Mouse (Mus musculus): Measurements from ENCODE around the gene Kctd2.

Gene Kctd2

DNA sequence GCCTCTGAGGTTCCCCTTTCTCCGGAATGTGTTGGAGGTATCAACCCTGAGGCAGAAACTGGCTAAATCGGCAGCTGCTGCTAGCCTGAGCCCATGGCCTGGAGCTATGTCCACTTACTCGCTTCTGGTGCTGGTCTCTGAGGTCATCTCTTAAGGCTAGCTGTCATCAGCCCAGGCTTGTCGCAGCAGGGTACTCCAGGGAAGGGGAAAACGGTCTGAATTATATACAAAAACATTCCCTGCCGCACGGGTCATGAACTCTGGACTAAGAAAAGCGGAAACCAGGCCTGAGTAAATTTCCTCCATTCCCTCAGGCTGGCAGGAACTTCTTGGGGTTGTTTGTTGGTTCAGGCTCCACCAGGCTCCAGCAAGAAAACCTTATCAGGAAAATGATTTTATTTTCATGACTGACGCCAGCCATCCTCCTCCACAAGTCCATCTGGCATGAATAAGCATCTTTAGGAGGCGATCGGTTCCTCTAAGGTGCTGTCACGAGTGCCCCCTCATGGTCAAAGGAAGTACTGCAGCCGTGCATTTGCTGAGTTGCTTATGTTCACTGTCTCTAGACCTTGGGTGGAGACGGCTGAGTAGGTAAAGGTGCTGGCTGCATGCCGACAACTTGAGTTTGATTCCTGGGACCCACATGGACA, 53.8 kb downstream of the Kctd2 start:
- ChIA-PET CTCF (interaction anchor here in 2 of 4 experiments (0.5 to 2.9 kb wide), 9 partner anchors 11 to 221 kb away, joined by 3 to 8 read pairs (median 3); partner anchors contain the start of genes Atp5h (in 1 of the 2), Kctd2 (in 1 of the 2) and Nt5c (in 1 of the 2)), POLR2A (interaction anchor here in 3 of 4 experiments (0.5 to 2.5 kb wide), 8 partner anchors 9 to 555 kb away, joined by 3 to 7 read pairs (median 4); partner anchors contain the start of genes Jpt1 (in 2 of the 3), Slc16a5 (in 2 of the 3) and Cdr2l (in 1 of the 3))

DNA sequence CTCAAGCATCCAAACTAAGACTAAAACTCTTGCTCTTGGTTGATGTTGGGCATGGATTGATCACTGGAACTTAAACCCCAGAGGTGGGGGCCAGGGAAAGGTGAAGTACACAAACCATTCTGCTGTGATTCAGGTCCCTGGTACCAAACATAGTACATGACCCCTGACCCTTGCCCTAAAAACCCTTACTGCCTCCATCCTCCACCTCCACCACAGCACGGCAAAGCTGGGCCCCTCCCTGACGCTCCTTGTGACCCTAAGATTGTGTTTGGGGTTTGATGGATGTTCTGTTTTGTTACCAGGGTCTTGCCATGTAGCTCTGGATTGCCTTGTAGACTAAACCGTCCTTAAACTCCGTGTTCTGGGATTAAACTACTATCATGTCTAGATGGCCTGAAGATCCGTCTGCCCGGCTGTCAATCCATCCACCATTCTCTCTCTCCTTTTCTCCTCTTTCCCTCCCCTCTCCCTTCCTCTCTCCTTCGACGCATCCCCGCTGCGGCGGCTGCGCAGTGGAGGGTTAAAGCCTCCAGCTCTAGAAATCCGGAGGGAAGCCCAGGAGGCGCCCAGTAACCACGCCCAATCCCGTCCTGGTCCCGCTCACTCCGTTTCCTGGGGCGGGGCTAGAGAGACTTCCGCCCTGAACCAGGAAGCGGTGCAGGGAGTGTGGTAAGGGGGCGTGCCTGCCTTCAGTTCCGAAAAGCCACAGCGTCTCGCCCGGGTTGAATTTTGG, 55.3 kb downstream of the Kctd2 start, which contains the start of gene Armc7:
Armc7 (plus strand) TSS at position 643 of the 733 bp plus-strand sequence.
- ChIA-PET POLR2A (interaction anchor here in 3 of 4 experiments (0.5 to 2.6 kb wide), 38 partner anchors 10 to 1045 kb away, joined by 3 to 20 read pairs (median 4); partner anchors contain the start of genes Jpt1 (in 3 of the 3), Cdr2l (in 2 of the 3), Nt5c (in 2 of the 3) and Slc16a5 (in 2 of the 3)), CTCF (interaction anchor here (0.5 to 2.0 kb wide), 16 partner anchors 10 to 245 kb away, joined by 3 to 14 read pairs (median 3); partner anchors contain the start of genes Nt5c (in 2 of the 4), Cdr2l (in 1 of the 4) and Slc16a5 (in 1 of the 4))

DNA sequence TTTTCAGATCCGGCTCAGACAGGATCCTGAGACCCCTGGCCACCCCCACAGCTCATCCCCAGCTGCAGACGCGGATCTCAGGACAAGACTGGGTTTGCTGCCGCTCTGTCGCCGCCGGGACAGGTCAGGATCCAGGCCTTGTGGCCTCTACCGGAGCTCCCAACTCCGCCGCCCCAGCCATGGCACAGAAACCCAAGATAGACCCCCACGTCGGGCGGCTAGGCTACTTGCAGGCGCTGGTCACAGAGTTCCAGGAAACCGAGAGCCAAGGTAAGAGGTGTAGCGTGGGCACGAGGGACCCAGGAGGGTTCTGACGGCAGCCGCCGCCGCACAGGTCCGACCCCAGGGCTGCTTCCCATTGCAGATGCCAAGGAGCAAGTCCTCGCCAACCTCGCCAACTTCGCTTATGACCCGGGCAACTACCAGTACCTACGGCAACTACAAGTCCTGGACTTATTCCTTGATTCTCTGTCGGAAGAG, 55.9 kb downstream of the Kctd2 start:
- ChIA-PET CTCF (interaction anchor here in 3 of 4 experiments (0.9 to 2.0 kb wide), 12 partner anchors 9 to 139 kb away, joined by 3 to 14 read pairs (median 3); partner anchors contain the start of genes Nt5c (in 2 of the 3), Cdr2l (in 1 of the 3) and Slc16a5 (in 1 of the 3)), POLR2A (interaction anchor here in 3 of 4 experiments (0.8 to 2.6 kb wide), 29 partner anchors 10 to 408 kb away, joined by 3 to 20 read pairs (median 4); partner anchors contain the start of genes Jpt1 (in 3 of the 3), Nt5c (in 2 of the 3), Slc16a5 (in 2 of the 3) and Cdr2l (in 1 of the 3))

DNA sequence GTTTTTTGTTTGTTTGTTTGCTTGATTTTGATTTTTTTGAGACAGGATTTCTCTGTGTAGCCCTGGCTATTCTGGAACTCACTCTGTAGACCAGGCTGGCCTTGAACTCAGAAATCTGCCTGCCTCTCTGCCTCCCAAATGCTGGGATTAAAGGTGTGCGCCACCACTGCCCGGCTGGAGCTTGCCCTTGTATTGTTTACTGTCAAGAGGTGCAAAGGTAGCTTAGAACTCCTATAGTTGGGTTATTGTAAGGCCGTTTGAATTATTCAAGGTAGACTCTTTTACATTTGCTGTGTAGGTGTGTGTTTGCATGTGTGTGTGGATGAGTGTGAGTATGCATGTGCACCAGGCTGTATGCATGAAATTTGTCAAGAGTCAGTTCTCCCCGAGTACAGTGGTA, 56.7 kb downstream of the Kctd2 start:
- ChIA-PET CTCF (interaction anchor here in 2 of 4 experiments (0.8 to 1.4 kb wide), 2 partner anchors 15 kb away, joined by 3 to 5 read pairs; partner anchors contain the start of gene Nt5c (in 2 of the 2)), POLR2A (interaction anchor here in 2 of 4 experiments (0.7 to 2.6 kb wide), 8 partner anchors 11 to 151 kb away, joined by 3 to 20 read pairs (median 4); partner anchors contain the start of genes Jpt1 (in 1 of the 2), Nt5c (in 1 of the 2), Slc16a5 (in 1 of the 2) and Sumo2 (in 1 of the 2))

DNA sequence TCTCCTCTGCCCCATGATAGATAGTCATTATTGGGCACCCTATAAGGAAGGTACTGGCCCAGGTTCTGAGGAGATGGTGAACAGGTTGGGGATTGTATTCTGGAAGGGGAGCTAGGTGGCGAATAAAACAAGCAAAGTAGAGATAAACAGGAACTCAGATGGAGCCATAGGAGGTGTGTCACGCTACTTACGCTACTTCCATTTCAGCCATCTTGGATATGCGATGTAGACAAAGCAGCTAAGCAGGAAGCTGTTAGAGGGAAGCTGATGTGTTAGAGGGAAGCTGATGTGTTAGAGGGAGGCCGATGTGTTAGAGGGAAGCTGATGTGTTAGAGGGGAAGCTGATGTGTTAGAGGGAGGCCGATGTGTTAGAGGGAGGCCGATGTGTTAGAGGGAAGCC, 57.5 kb downstream of the Kctd2 start:
- POLR2A ChIA-PET = interaction anchor here in 3 of 4 experiments (0.6 to 2.1 kb wide), 8 partner anchors 10 to 210 kb away, joined by 3 to 11 read pairs (median 4); partner anchors contain the start of genes Jpt1 (in 1 of the 3), Nt5c (in 1 of the 3) and Sumo2 (in 1 of the 3)
- CTCF ChIA-PET = interaction anchor here (0.7 to 1.4 kb wide), 4 partner anchors 14 to 111 kb away, joined by 3 to 5 read pairs (median 3); partner anchors contain the start of gene Nt5c (in 2 of the 4)

DNA sequence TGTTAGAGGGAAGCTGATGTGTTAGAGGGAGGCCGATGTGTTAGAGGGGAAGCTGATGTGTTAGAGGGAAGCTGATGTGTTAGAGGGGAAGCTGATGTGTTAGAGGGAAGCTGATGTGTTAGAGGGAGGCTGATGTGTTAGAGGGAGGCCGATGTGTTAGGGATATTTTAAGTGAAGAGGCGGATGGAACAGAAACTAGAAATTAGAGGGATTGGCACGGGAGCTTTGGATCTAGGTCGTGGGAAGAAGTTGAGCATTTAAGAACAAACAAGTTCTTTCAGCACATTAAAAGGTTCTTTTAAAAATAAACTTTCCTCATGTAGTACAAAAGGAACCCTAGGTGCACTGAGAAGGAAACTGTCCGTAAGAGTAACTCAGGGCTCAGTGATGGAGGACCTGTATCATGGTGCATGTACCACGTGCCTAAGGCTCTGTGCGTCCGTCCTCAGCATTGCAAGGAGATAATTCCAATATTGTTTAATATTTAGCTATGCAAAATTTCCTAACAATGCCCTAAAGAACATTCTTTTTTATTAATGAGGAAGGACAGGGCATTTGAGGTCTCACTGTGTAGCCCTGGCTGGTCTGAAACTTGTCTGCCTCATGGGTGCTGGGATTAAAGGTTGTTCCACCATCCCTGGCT, 58.5 kb downstream of the Kctd2 start:
- ChIA-PET CTCF (interaction anchor here in 3 of 4 experiments (0.6 to 1.4 kb wide), 4 partner anchors 13 to 219 kb away, joined by 3 to 4 read pairs (median 3); partner anchors contain the start of gene Nt5c (in 1 of the 3)), POLR2A (interaction anchor here (0.7 to 2.1 kb wide), 8 partner anchors 9 to 135 kb away, joined by 3 to 11 read pairs (median 3); partner anchors contain the start of genes Jpt1 (in 1 of the 4), Mif4gd (in 1 of the 4) and Nt5c (in 1 of the 4))

Data from embryonic stem cell, embryonic (primary cell).